Mouse (Mus musculus): ENCODE measurements at regions not wholly inside any gene's neighbourhood (a gene's known extent, or its start where the extent isn't known, plus 50 kb on each side); places are given as distances from the start of the nearest gene placed in this dataset.
"Not testable (repeated sequence)": the region's sequence is repeated elsewhere in the genome, so short reads cannot be mapped to it uniquely, and the experiment has no call there.

- no peak for DNase-seq (ENCODE audit: low spot score in 2 of 2)
These were observed 155.7 kb upstream of the Pou3f3 start for GRCm38 (mm10) chr1:42539541-42540520.

- DNase-seq (ENCODE audit: low spot score in 2 of 2): no peak
These were observed 153.6 kb upstream of the Pou3f3 start for GRCm38 (mm10) chr1:42541991-42542390.

- no peak for DNase-seq (ENCODE audit: low spot score in 2 of 2)
These were observed 152.6 kb upstream of the Pou3f3 start for GRCm38 (mm10) chr1:42542846-42543549.

- DNase-seq (ENCODE audit: low spot score in 2 of 2): no peak
These were observed 148.7 kb upstream of the Pou3f3 start for GRCm38 (mm10) chr1:42546879-42547278.

- DNase-seq (ENCODE audit: low spot score in 2 of 2): no peak
These were observed 138.3 kb upstream of the Pou3f3 start for GRCm38 (mm10) chr1:42557301-42557700.

GRCm38 (mm10) chr1:42567640-42568039 lies 127.9 kb upstream of the Pou3f3 start:
- DNase-seq (ENCODE audit: low spot score in 2 of 2): no peak

GRCm38 (mm10) chr1:42585191-42585590 lies 110.4 kb upstream of the Pou3f3 start:
- no peak for DNase-seq (ENCODE audit: low spot score in 2 of 2)

GRCm38 (mm10) chr1:42588499-42588898 lies 107.1 kb upstream of the Pou3f3 start:
- no peak for DNase-seq (ENCODE audit: low spot score in 2 of 2)

- DNase-seq (ENCODE audit: low spot score in 2 of 2): no peak
These were observed 106.1 kb upstream of the Pou3f3 start for GRCm38 (mm10) chr1:42589442-42589841.

GRCm38 (mm10) chr1:42591855-42592254 lies 103.7 kb upstream of the Pou3f3 start:
- no peak for DNase-seq (ENCODE audit: low spot score in 2 of 2)

GRCm38 (mm10) chr1:42597065-42597464 lies 98.5 kb upstream of the Pou3f3 start:
- DNase-seq (ENCODE audit: low spot score in 2 of 2): no peak

- no peak for DNase-seq (ENCODE audit: low spot score in 2 of 2)
These were observed 96.3 kb upstream of the Pou3f3 start for GRCm38 (mm10) chr1:42599238-42599637.

- DNase-seq (ENCODE audit: low spot score in 2 of 2): no peak
These were observed 89.3 kb upstream of the Pou3f3 start for GRCm38 (mm10) chr1:42606251-42606650.

- not testable (repeated sequence) for DNase-seq (ENCODE audit: low spot score in 2 of 2)
These were observed 88.0 kb upstream of the Pou3f3 start for GRCm38 (mm10) chr1:42607466-42608043.

GRCm38 (mm10) chr1:42623766-42624165 lies 71.8 kb upstream of the Pou3f3 start:
- DNase-seq (ENCODE audit: low spot score in 2 of 2): no peak

GRCm38 (mm10) chr1:42628800-42629199 lies 66.8 kb upstream of the Pou3f3 start:
- no peak for DNase-seq (ENCODE audit: low spot score in 2 of 2)

GRCm38 (mm10) chr1:42629465-42630261 lies 65.9 kb upstream of the Pou3f3 start:
- DNase-seq (ENCODE audit: low spot score in 2 of 2): no peak

GRCm38 (mm10) chr1:42632286-42632685 lies 63.3 kb upstream of the Pou3f3 start:
- no peak for DNase-seq (ENCODE audit: low spot score in 2 of 2)

- DNase-seq (ENCODE audit: low spot score in 2 of 2): no peak
These were observed 59.0 kb upstream of the Pou3f3 start for GRCm38 (mm10) chr1:42636558-42636957.

Measured in gastrocnemius, adult 8-10 months (tissue).